In the genomic region with DNA sequence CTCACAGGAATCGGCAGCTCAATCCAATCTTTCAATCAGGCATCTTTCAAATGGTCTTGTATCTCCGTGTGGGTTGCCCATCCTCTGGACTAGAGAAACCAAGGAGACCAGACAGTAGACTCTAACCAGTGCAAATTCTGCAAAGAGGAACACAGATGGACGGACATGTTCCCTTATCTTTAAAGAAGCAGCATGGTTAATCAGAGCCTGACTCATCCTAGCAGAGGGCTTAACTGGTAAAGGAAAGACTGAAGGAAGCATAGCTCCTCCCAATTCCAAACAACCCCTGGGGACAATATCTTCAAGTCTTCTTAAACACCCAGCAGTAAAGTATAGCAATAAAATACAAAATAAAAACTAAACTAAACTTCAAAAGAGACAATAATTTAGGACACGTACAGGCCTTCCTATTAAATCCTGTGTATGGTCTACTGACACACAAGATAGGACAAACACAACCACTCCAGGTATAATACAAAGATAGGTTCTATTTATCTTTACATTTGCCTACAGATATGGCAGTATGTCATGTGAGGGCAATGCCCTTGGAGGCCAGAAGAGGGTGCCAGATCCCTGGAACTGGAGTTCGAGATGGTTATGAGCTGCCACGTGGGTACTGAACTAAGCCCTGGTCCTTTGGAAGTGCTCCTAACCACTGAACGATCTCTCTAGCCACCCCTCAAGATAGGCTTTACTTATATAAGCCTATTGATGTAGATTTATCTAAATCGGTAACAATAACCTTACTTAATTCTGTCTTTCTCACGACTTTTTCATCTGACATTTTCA, we compare ENCODE assay signal across 10 mouse cellular contexts. TPM values are rescaled to one million over a fixed set of nuclear protein-coding genes. Genes with fewer than 3 reads are reported as not detected.
DNase-seq lines count a peak whose midpoint lies in the region; ATAC-seq and TF ChIP-seq lines count a peak whose summit lies in the region.
"Had no signal": no experiment of that assay in that cellular context is flagged by ENCODE, and none has a peak within 500 bp of the region (broad histone marks: within the 10 kb centered on the region; RNA-seq: fewer than 3 reads in every experiment).

No protein-coding gene starts in this region.

- peak overlapping the region; percentile 69; the same call in 1 of the 2 replicates for H3K27ac ChIP-seq in heart, embryonic 10.5 days
- H3K27ac ChIP-seq in spleen, adult 2 months (ENCODE audit: insufficient read depth, low read length), result no peak overlapping the region
- H3K27ac ChIP-seq in embryonic facial prominence, embryonic 11.5 days (replicated peaks; ENCODE audit: low read depth, low read length), result no peak overlapping the region
- H3K27ac ChIP-seq: embryonic facial prominence, embryonic 12.5 days; hindbrain, embryonic 14.5 days had no signal

- H3K4me2 ChIP-seq in embryonic facial prominence, embryonic 11.5 days (ENCODE audit: low read depth, low read length), result no peak overlapping the region
- H3K4me2 ChIP-seq: embryonic facial prominence, embryonic 12.5 days; hindbrain, embryonic 14.5 days had no signal

- H3K4me1 ChIP-seq in heart, embryonic 10.5 days, result peaks cover 15% of the 10 kb centered on the region
- H3K4me1 ChIP-seq in spleen, adult 2 months (ENCODE audit: control insufficient read depth, insufficient read depth, insufficient read length), result no peaks in the 10 kb centered on the region
- no peaks in the 10 kb centered on the region for H3K4me1 ChIP-seq in embryonic facial prominence, embryonic 11.5 days (ENCODE audit: control insufficient read depth, insufficient read depth, low read length)

- 69% methylated on average over 9 of the region's 9 CpGs for WGBS in heart, embryonic 10.5 days
- 69% methylated on average over 9 of the region's 9 CpGs for WGBS in spleen, adult 2 months
- WGBS in embryonic facial prominence, embryonic 11.5 days, result 79% methylated on average over 9 of the region's 9 CpGs

- DNase-seq in heart, embryonic 10.5 days (ENCODE audit: low spot score), result no peak
- no peak for DNase-seq in heart, adult 18-20 months
- DNase-seq in spleen, adult 2 months (ENCODE audit: low read depth in 1 of 2, low spot score in 2 of 2), result no peak
- no peak for DNase-seq in spleen, postnatal 14 days (ENCODE audit: low spot score in 2 of 2)
- peak; percentile 23 for DNase-seq in embryonic facial prominence, embryonic 11.5 days (ENCODE audit: low spot score)
- DNase-seq in thymus, postnatal 36 days, result peak; percentile 16
- no peak for DNase-seq in spleen, postnatal 4 days (ENCODE audit: low spot score in 2 of 2)
- DNase-seq in neural tube, embryonic 10.5 days (ENCODE audit: extremely low spot score, low spot score), result no peak

- no peak overlapping the region for H3K4me3 ChIP-seq in heart, embryonic 10.5 days
- no peak overlapping the region for H3K4me3 ChIP-seq in spleen, adult 2 months (ENCODE audit: extremely low read depth, insufficient read depth, insufficient read length)
- H3K4me3 ChIP-seq in embryonic facial prominence, embryonic 11.5 days (ENCODE audit: low read depth, low read length), result no peak overlapping the region
- H3K4me3 ChIP-seq: embryonic facial prominence, embryonic 12.5 days had no signal

- H3K27me3 ChIP-seq in heart, embryonic 10.5 days (ENCODE audit: insufficient read depth, poor library complexity, severe bottlenecking), result no peaks in the 10 kb centered on the region
- H3K27me3 ChIP-seq in spleen, adult 2 months (ENCODE audit: control insufficient read depth, insufficient read depth, low read length), result no peaks in the 10 kb centered on the region
- H3K27me3 ChIP-seq in embryonic facial prominence, embryonic 11.5 days (ENCODE audit: control insufficient read depth, insufficient read depth, low read length), result no peaks in the 10 kb centered on the region
- H3K27me3 ChIP-seq: embryonic facial prominence, embryonic 12.5 days had no signal

- H3K9ac ChIP-seq in embryonic facial prominence, embryonic 11.5 days (replicated peaks; ENCODE audit: low read length), result no peak overlapping the region
- H3K9ac ChIP-seq: embryonic facial prominence, embryonic 12.5 days; hindbrain, embryonic 14.5 days had no signal

- no peak for TF ChIP-seq POLR2A in spleen, adult 2 months (IDR thresholded peaks at IDR 0.05; ENCODE audit: low read depth, low read length)

- no peaks in the 10 kb centered on the region for H3K36me3 ChIP-seq in heart, embryonic 10.5 days
- no peaks in the 10 kb centered on the region for H3K36me3 ChIP-seq in spleen, adult 2 months (ENCODE audit: control insufficient read depth, insufficient read depth, low read length)
- H3K36me3 ChIP-seq in embryonic facial prominence, embryonic 11.5 days (replicated peaks; ENCODE audit: control insufficient read depth, insufficient read depth, low read depth, low read length), result no peaks in the 10 kb centered on the region
- H3K36me3 ChIP-seq: embryonic facial prominence, embryonic 12.5 days had no signal

- H3K9me3 ChIP-seq in heart, embryonic 10.5 days, result no peaks in the 10 kb centered on the region
- H3K9me3 ChIP-seq in embryonic facial prominence, embryonic 11.5 days (replicated peaks; ENCODE audit: control insufficient read depth, low read length), result no peaks in the 10 kb centered on the region
- H3K9me3 ChIP-seq: embryonic facial prominence, embryonic 12.5 days had no signal

- no peak for ATAC-seq in embryonic facial prominence, embryonic 11.5 days (replicated peaks; ENCODE audit: insufficient number of reproducible peaks, low FRiP score, low TSS enrichment, low read depth)

- peak; percentile 17; the same call in 1 of the 2 replicates for TF ChIP-seq CTCF in spleen, adult 2 months (IDR thresholded peaks at IDR 0.05; ENCODE audit: extremely low read depth, insufficient read depth, insufficient read length, insufficient replicate concordance)

RNA-seq across cellular contexts. Expression of a gene that starts 17.0 kb away (rescaled TPM):
- polyA plus RNA-seq in heart, embryonic 10.5 days (2016; fragmentation: Nextera tagmentation; extraction: Ambion mirVana), result 499 and 600 TPM in 2 replicates
- total RNA-seq in heart, adult 18-20 months (2021), result 1,000 to 10,000 TPM; 1,249 to 1,336 TPM
- 19.9 and 20.8 TPM in 2 replicates for polyA plus RNA-seq in spleen, adult 2 months (2012; rRNA removed)
- 337 and 377 TPM in 2 replicates for polyA plus RNA-seq in embryonic facial prominence, embryonic 11.5 days (2014; fragmentation: Nextera tagmentation; extraction: Ambion mirVana)

RNA-seq across cellular contexts. Expression of a gene that starts 17.0 kb away (rescaled TPM):
- polyA plus RNA-seq in heart, embryonic 10.5 days (2016; fragmentation: Nextera tagmentation; extraction: Ambion mirVana), result 145 and 181 TPM in 2 replicates
- total RNA-seq in heart, adult 18-20 months (2021), result 10 to 100 TPM; 57.0 to 61.7 TPM
- polyA plus RNA-seq in spleen, adult 2 months (2012; rRNA removed), result 67.3 and 95.1 TPM in 2 replicates
- 125 and 126 TPM in 2 replicates for polyA plus RNA-seq in embryonic facial prominence, embryonic 11.5 days (2014; fragmentation: Nextera tagmentation; extraction: Ambion mirVana)

Comparison
In these comparisons a context has a peak if more than half of its experiments do, and no peak if none do; other contexts are left out.
1. DNase-seq: peak in embryonic facial prominence, embryonic 11.5 days (single experiment) and thymus, postnatal 36 days (2 of 2); none in heart, embryonic 10.5 days (single experiment), heart, adult 18-20 months (0 of 2), spleen, adult 2 months (0 of 2), spleen, postnatal 14 days (0 of 2), spleen, postnatal 4 days (0 of 2) and neural tube, embryonic 10.5 days (single experiment).
2. RNA of a gene that starts 17.0 kb away (polyA plus RNA-seq): 499 to 600 TPM in heart, embryonic 10.5 days and 337 to 377 TPM in embryonic facial prominence, embryonic 11.5 days; 19.9 to 20.8 TPM in spleen, adult 2 months; every median in the first group is over 10 times any median in the second.